Mouse (Mus musculus): ENCODE results near the gene Trpc3.

DNA sequence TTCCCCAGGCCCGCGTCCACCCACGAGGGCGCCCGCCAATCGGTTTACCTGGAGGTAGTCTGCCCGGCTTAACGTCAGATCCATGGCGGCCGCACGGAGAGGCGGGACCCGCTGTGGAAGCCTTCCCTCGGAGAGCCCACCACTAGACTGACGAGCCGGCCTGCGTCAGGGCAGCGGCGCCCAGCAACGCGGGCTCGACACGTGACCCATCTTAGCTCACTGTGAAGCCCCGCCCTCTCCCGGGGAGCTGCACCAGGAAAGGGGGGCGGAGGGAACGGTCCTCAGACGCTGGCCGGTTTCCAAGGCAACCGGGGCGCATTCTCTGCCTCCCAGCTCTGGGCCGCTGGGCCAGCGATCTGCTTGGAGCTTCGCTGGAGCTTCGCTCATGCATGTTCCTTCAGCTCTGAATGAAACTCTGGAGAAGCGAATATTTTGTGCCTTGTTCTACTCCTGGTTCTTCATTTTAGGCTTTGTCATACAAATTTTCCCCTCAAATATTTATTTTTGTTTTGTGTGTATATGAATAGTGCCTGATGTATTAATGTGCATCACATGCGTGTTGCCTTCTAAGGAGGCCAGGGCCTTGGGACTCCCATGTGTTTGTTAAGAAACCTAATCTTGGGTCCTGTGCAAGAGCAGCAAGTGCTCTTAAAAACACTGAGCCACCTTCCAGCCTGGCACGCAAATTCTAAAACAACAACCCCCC, 76.6 kb downstream of the Trpc3 start, which contains the start of gene Bbs7:
- TF ChIP-seq POLR2A (IDR thresholded peaks at IDR 0.05; ENCODE audit: control insufficient read depth, low read depth, low read length) (peak; percentile 83), CTCF (IDR thresholded peaks at IDR 0.05; ENCODE audit: control insufficient read depth, insufficient read depth, insufficient replicate concordance, low read depth, low read length) (no peak)
